Mouse (Mus musculus) kidney, embryonic 16.5 days (tissue): Measurements from ENCODE around the gene Chp2. TPM values are rescaled to one million over a fixed set of nuclear protein-coding genes. Genes with fewer than 3 reads are reported as not detected.

Experiments used
- ATAC-seq: fragments of 200-750 bp; cut with Nextera tagmentation; 2 replicates; pipeline ENCODE4 v1.8.0; 2017; ENCODE audit warnings: moderate TSS enrichment; ENCODE audit not compliant: low FRiP score, low TSS enrichment
- H3K27ac ChIP-seq: fragments of 300-500 bp; sonication (generic); 2 replicates; pipeline ENCODE4 v1.5.1; 2014; ENCODE audit warnings: low read length
- H3K27me3 ChIP-seq: fragments of 300-500 bp; sonication (generic); 2 replicates; pipeline ENCODE4 v1.6.1; 2014; ENCODE audit warnings: low read length, control low read depth, mixed read lengths; ENCODE audit not compliant: insufficient read depth
- H3K36me3 ChIP-seq: fragments of 300-500 bp; sonication (generic); 2 replicates; pipeline ENCODE4 v1.6.1; 2014; ENCODE audit warnings: low read length, control low read depth, mixed read lengths; ENCODE audit not compliant: insufficient read depth
- H3K4me1 ChIP-seq: fragments of 300-500 bp; sonication (generic); 2 replicates; pipeline ENCODE4 v1.6.1; 2014; ENCODE audit warnings: low read length, control low read depth, mixed read lengths; ENCODE audit not compliant: insufficient read depth
- H3K4me2 ChIP-seq: fragments of 300-500 bp; sonication (generic); replicated peaks from 2 replicates; pipeline ENCODE4 v1.6.1; 2014; ENCODE audit warnings: low read depth, low read length
- H3K4me3 ChIP-seq: fragments of 300-500 bp; sonication (generic); 2 replicates; pipeline ENCODE4 v1.5.1; 2014; ENCODE audit warnings: mild to moderate bottlenecking, low read length
- H3K9ac ChIP-seq: fragments of 300-500 bp; sonication (generic); replicated peaks from 2 replicates; pipeline ENCODE4 v1.6.1; 2014; ENCODE audit warnings: low read length
- H3K9me3 ChIP-seq: fragments of 300-500 bp; sonication (generic); 2 replicates; pipeline ENCODE4 v1.6.1; 2016; ENCODE audit warnings: low read length, control low read depth
- WGBS: fragments of 180-500 bp; shearing (Covaris S2); extraction: QIAGEN DNeasy Blood & Tissue Kit; methylation state at CpG from one replicate; pipeline ENCODE4 v1.1.7; 2014; 5-methylcytosine and 5-hydroxymethylcytosine counted together
- polyA plus RNA-seq: library from polyadenylated mRNA; unstranded; fragments of >200 nt; fragmentation: Nextera tagmentation; extraction: Ambion mirVana; gene quantifications from 2 replicates; pipeline ENCODE4 v1.2.1, GENCODE M21; 2015

Chp2 gene
- polyA plus RNA-seq, 1 experiment from 2014 or later = 0.46 TPM

GRCm38 (mm10) chr7:122256722-122257121 is 37.4 kb downstream of the Chp2 start:
- no peaks in the 10 kb centered on the region for H3K36me3 ChIP-seq
- H3K27me3 ChIP-seq = no peaks in the 10 kb centered on the region
- no peak overlapping the region for H3K4me3 ChIP-seq
- no peak overlapping the region for H3K27ac ChIP-seq
- ATAC-seq = no peak
- 83% methylated on average over 7 of the region's 7 CpGs for WGBS
- no peaks in the 10 kb centered on the region for H3K4me1 ChIP-seq
- no peaks in the 10 kb centered on the region for H3K9me3 ChIP-seq
- H3K4me2 ChIP-seq = no peak overlapping the region
- H3K9ac ChIP-seq = no peak overlapping the region

DNA sequence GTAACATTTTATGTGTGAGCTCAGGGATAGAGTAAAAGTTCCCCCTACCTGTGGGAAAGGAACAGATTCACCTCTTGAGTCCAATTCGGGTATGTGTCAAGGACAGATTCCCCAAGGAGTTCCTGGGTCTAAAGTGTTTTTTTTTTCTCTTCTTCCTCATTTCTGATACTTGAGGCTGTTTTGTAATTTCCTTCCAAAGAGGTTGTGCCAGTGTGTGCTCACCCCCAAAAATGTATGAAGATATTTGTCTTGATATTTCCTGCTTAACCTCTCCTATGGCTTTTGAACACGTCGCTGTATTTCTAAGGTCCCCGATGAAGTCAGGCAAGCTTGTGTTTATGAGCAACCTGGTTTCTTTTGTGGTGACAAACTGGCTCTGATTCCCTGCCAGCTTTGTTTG is 39.2 kb downstream of the Chp2 start:
- no peaks in the 10 kb centered on the region for H3K27me3 ChIP-seq
- H3K36me3 ChIP-seq = no peaks in the 10 kb centered on the region
- H3K4me1 ChIP-seq = no peaks in the 10 kb centered on the region
- no peak overlapping the region for H3K27ac ChIP-seq
- no peak overlapping the region for H3K4me3 ChIP-seq
- no peaks in the 10 kb centered on the region for H3K9me3 ChIP-seq
- H3K9ac ChIP-seq = no peak overlapping the region
- no peak overlapping the region for H3K4me2 ChIP-seq
- ATAC-seq = no peak
- WGBS = 82% methylated on average over 4 of the region's 4 CpGs

DNA sequence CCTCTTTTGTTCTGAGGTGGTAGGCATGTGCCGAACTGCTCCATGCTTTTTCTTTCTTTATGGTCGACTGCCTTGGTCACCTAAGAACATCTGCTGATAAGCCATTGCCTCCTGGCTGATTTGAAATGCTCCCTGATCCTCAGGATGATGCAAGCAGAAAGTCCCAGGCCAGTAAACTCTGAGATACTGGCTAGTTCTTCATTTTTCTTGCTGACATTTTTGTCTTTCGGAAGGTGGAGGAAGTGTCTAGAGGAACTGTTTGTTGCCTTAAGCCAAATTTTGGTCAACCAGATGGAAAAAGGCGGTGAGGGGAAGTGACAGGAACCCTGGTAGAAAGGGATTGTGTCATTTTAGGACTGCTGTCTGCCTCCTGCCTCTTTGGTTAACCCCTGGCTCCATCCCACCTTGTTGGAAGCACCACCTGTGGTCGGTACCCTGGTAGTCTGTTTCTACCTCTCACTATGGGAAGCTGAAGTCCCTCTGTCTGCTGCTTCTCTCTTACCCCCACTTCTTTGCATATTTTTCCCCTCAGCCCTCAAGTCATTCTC is 40.8 kb downstream of the Chp2 start:
- no peaks in the 10 kb centered on the region for H3K9me3 ChIP-seq
- WGBS = 78% methylated on average over 5 of the region's 5 CpGs

DNA sequence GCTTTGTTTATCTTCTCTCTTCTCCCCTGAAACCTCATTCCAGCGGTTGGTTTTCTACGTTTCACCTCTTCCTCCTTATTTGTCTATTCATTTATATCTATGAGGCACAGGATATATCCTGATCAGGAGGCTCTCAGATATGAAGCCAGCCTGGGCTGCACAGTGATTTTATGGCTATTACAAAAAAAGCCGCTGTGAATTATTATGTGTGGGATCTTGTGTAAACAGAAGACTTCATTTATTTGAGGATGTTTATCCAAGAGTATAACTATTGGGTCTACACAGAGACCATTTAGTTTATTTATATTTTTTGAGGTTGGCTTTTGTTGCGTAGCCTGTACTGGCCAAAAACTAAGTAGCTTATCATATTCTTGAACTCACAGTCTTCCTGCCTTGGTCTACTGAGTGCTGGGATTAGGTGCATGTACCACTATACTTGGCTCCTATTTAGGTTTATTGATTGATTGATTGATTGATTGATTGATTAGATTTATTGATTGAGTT is 49.7 kb downstream of the Chp2 start:
- Histone ChIP-seq H3K27ac (no peak overlapping the region), H3K4me2 (no peak overlapping the region), H3K27me3 (no peaks in the 10 kb centered on the region), H3K4me3 (no peak overlapping the region), H3K9me3 (no peaks in the 10 kb centered on the region), H3K36me3 (no peaks in the 10 kb centered on the region), H3K4me1 (no peaks in the 10 kb centered on the region), H3K9ac (no peak overlapping the region)
- no peak for ATAC-seq
- WGBS = 68% methylated on average over 4 of the region's 4 CpGs

More for the DNA sequence above, 40.8 kb downstream of the Chp2 start:
- Histone ChIP-seq H3K27me3 (no peaks in the 10 kb centered on the region), H3K4me1 (no peaks in the 10 kb centered on the region), H3K4me2 (no peak overlapping the region), H3K4me3 (no peak overlapping the region), H3K27ac (no peak overlapping the region), H3K36me3 (no peaks in the 10 kb centered on the region), H3K9ac (no peak overlapping the region)
- ATAC-seq = no peak

GRCm38 (mm10) chr7:122272334-122272733 is 53.0 kb downstream of the Chp2 start:
- ATAC-seq = no peak

More at GRCm38 (mm10) chr7:122272334-122272733, 53.0 kb downstream of the Chp2 start:
- Histone ChIP-seq H3K4me2 (no peak overlapping the region), H3K9me3 (no peaks in the 10 kb centered on the region), H3K4me1 (no peaks in the 10 kb centered on the region), H3K27me3 (no peaks in the 10 kb centered on the region), H3K36me3 (no peaks in the 10 kb centered on the region), H3K4me3 (no peak overlapping the region), H3K27ac (no peak overlapping the region), H3K9ac (no peak overlapping the region)
- 88% methylated on average over 2 of the region's 2 CpGs for WGBS

Other genes with a start within 250 kb of the Chp2 start
- gene Cog7, start 237.8 kb upstream of the Chp2 start, polyA plus RNA-seq = 32.9 and 33.0 TPM in 2 replicates
- 89.3 and 89.6 TPM in 2 replicates for gene Gga2, start 198.3 kb upstream of the Chp2 start, polyA plus RNA-seq
- gene Ubfd1, start 152.3 kb upstream of the Chp2 start, polyA plus RNA-seq = 58.5 and 64.3 TPM in 2 replicates
- 18.2 and 19.4 TPM in 2 replicates for gene Ears2, start 152.2 kb upstream of the Chp2 start, polyA plus RNA-seq
- gene Ndufab1, start 117.6 kb upstream of the Chp2 start, polyA plus RNA-seq = 713 and 761 TPM in 2 replicates
- gene Palb2, start 86.5 kb upstream of the Chp2 start, polyA plus RNA-seq = 15.3 and 19.2 TPM in 2 replicates
- gene Dctn5, start 86.5 kb upstream of the Chp2 start, polyA plus RNA-seq = 128 and 133 TPM in 2 replicates
- 150 and 157 TPM in 2 replicates for gene Plk1, start 60.1 kb upstream of the Chp2 start, polyA plus RNA-seq
- 0.05 TPM in 1 of 2 replicates, not detected in the other for gene Ern2, start 33.3 kb upstream of the Chp2 start, polyA plus RNA-seq
- 3.5 and 4.8 TPM in 2 replicates for gene Prkcb, start 69.3 kb downstream of the Chp2 start, polyA plus RNA-seq